Mouse (Mus musculus) layer of hippocampus, adult 8-10 months (tissue): ENCODE measurements at regions not wholly inside any gene's neighbourhood (a gene's known extent, or its start where the extent isn't known, plus 50 kb on each side); places are given as distances from the start of the nearest gene placed in this dataset.

Experiments used
- DNase-seq, 2 experiments: peaks; one replicate each; pipeline ENCODE4 v3.0.0; 2022; ENCODE audit warnings: low spot score in 2 of 2

GRCm38 (mm10) chr15:63557816-63558215 is 287.2 kb downstream of the Gsdmc2 start:
- DNase-seq, result no peak

DNA sequence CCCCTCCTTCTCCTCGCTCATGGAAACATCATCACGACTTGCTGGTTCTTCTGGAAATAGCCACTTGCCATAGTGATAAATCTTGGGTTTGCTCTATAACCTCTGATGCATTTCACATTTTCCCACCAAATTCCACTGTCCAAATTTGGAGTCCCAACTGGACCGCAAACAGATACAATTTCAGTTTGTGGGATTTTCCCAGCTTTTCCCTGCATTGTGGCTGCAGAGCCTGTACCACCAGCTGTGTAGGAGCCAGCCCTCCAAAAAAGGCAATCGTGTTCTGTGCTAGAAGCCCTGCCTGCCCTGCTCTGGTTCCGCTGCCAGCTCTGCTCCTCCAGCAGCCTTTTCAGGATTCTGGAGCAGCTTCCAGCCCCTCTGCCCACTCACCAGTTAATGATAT is 291.4 kb downstream of the Gsdmc2 start:
- DNase-seq, result no peak

DNA sequence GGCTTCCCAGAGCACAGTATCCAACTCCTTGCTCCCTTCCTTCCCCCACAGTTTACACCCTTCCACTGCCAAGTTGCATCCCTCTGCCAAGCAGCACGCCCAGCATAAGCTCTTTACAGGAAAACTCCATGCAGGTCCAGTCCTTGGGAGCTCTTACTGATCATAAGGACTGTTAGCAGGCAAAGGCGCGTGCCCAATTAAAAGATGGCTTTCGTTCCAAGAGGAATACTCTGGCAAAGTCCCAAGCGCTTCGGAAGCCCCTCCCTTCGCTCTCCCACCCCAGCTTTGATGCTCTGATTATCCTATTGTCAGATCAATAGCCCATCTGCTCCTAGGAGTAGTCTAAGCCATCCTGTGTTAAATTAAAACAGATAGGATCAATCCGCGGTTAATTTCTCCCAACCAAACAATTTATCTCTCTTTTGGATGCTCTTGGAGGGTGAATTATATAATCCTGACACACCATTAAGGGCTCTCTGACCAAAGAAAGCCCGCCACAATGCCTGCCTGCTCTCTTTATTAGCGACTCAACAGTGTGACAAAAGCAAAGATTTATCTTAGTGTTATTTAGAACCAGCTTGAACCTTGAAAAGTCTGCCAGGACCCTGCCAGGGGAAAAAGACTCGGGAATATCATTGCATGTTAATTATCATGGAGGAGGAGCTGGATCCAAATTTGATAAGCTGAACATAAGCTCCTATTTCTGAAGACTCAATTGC is 312.5 kb downstream of the Gsdmc2 start:
- DNase-seq, result peak; percentile 29 to 46

DNA sequence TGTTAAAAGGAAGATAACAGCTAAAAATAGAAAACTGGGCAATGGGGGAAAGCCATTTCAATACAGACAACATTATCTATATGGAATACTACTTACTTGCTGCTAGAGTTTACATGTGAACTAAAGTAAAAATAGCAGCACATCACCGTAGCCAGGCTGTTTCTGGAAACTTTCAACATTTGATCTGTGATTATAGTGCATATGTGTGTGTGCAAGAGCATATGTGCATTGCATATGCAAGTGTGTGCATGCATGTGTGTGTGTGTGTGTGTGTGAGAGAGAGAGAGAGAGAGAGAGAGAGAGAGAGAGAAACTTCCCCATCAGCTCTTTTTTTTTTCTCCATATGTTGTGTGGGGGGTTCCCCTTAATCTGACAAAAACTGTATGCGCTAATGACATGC is 317.7 kb downstream of the Gsdmc2 start:
- no peak for DNase-seq

GRCm38 (mm10) chr15:63526820-63527219 is 318.2 kb downstream of the Gsdmc2 start:
- DNase-seq, result no peak

GRCm38 (mm10) chr15:63517301-63517700 is 327.7 kb downstream of the Gsdmc2 start:
- DNase-seq, result no peak

DNA sequence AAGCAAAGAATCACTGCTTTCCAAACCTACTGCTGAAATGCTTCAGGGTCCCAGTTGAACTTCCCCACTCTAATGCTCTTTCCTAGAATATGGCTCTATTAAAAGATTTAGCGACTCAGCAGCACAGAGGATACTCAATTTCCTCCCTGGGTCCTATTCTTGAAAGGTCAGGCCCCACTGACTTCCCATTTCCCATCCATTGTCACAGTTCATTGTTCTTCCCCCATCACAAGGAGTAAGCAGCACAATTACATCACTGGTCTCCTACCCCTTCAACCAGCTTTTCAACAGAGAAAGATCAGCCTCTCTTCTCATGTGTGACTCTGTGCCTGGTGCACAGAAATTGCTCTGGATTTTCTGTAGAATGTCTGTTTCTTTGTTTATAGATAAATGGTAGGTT is 344.5 kb downstream of the Gsdmc2 start:
- no peak for DNase-seq

- DNase-seq, result no peak
Measured at GRCm38 (mm10) chr15:63498483-63498882, 346.5 kb downstream of the Gsdmc2 start.

GRCm38 (mm10) chr15:63497207-63497606 is 347.8 kb downstream of the Gsdmc2 start:
- no peak for DNase-seq

DNA sequence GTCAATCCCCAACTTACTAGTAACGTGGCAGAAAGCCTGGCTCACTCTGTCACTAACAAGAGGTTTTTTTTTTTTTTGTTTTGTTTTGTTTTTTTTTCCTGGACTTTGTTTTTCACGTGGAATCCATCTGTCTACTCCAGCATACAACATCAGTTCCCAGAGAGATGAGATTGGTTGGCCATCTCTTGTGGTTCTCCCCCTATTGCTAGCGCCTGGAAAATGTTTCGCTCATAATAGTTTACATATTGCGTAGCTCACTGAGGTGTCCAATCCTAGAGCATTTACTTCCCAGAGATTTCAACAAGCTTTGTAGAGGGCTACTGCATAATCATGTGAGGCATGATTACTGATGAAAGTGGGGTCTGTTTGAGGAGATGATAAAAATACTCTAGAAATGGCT is 360.1 kb downstream of the Gsdmc2 start:
- no peak for DNase-seq

- DNase-seq, result no peak
Measured at GRCm38 (mm10) chr15:63484217-63484887, 360.6 kb downstream of the Gsdmc2 start.

GRCm38 (mm10) chr15:63479270-63479805 is 365.6 kb downstream of the Gsdmc2 start:
- peak; percentile 4 to 5 for DNase-seq

GRCm38 (mm10) chr15:63466916-63467315 is 378.1 kb downstream of the Gsdmc2 start:
- no peak for DNase-seq

DNA sequence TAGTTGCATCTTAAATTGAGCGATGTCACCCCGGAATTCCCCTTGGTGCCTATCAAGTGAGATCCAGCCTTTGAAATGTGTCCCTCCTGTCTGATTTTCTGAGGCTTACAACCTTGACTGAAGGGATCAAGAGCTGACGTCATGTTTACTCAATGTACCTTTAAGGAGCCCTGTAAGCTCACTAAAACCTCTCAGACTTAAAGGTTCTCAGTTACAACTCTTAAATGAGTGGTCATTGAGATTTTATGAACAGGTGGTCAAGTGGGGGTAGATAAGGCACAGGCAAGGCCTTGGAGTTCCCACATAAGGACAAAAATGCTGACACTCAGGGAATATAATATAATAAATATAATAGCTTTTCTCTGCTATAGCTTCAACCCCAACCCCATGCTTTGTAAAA is 392.4 kb downstream of the Gsdmc2 start:
- no peak for DNase-seq

GRCm38 (mm10) chr15:63446288-63446687 is 398.7 kb downstream of the Gsdmc2 start:
- DNase-seq, result no peak

- no peak for DNase-seq
Measured at GRCm38 (mm10) chr15:63445016-63445415, 400.0 kb downstream of the Gsdmc2 start.

GRCm38 (mm10) chr15:63442146-63442780 is 402.7 kb downstream of the Gsdmc2 start:
- no peak for DNase-seq

GRCm38 (mm10) chr15:63412649-63413048 is 432.3 kb downstream of the Gsdmc2 start:
- no peak for DNase-seq

- no peak for DNase-seq
Measured at GRCm38 (mm10) chr15:63411771-63412118, 433.2 kb downstream of the Gsdmc2 start.

DNA sequence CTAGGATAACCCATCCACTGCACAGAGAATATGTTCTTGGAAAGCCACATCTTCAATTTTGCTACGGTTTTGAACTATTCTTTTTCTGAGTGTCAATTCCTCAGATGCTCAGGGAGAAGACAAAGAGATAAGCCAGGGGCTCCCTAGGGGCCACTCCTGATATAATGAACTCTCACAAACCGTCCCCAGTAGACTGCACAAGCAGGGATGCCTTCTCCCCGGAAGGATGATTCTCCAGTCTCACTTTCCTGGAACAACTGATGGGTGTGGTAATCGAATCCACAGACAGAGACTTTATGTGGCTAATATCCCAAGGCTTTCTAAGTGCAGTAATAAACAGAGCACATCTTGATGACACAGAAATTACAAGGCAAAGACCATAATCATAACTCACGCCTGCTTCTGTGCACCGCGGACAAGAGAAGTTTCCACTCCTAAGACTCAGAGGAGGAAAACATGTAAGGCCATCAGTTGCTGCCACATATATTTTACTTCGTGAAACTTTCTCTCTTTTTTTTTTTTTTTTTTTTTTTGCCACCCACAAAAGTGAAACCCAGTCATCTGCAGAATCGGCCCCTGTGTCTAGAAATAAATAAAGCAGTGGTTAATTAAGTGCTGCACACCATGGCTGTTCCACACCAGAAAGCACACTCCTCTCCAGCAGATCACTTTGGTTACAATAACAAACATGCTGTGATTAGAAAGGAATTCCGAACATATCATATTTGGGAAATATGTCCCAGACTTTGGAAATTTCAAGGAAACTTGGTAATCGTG is 433.8 kb downstream of the Gsdmc2 start:
- DNase-seq, result no peak

GRCm38 (mm10) chr15:63400445-63400844 is 444.5 kb downstream of the Gsdmc2 start:
- DNase-seq, result no peak

GRCm38 (mm10) chr15:63400011-63400410 is 445.0 kb downstream of the Gsdmc2 start:
- DNase-seq, result no peak
